Mouse (Mus musculus): ENCODE measurements around the gene Gm49337.

Gene Gm49337

GRCm38 (mm10) chr4:116173072-116173471 is at the start of gene Gm49337, which contains the start of gene 1700042G07Rik:
TSS of gene Gm49337 (plus strand) at chr4:116173384.
TSS of gene 1700042G07Rik (plus strand) at chr4:116173372.
- no peak for DNase-seq

GRCm38 (mm10) chr4:116123602-116124519 is 49.3 kb upstream of the Gm49337 start, which contains the start of the genes Rad54l and Pomgnt1:
TSS of gene Rad54l (minus strand) at chr4:116123690.
TSS of gene Pomgnt1 (plus strand) at chr4:116123840.
- DNase-seq, result peak; percentile 98

DNA sequence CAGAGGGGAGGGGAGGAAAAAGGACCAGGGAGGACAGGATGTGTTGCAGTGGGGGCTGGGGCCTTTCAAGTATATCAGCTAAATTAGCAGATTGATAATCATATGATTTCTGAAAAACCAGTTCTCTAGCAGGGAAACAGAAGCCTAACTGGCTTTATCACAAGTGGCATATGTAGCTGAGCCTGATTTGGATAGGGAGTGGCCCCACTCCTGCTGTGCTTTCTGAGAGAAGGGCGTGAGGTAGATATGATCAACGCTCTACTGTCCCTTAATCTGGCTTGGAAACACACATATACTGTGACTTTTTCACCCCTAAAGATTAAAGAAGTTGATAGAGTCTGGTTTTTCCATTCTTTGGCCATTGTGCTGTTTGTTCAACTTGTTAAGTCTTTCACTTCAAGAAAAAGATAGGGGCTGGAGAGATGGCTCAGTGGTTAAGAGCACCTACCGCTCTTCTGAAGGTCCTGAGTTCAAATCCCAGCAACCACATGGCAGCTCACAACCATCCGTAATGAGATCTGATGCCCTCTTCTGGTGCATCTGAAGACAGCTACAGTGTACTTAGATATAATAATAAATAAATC is 47.3 kb upstream of the Gm49337 start:
- no peak for DNase-seq

- DNase-seq, result no peak
Measured at GRCm38 (mm10) chr4:116127956-116128355, 45.2 kb upstream of the Gm49337 start.

- no peak for DNase-seq
Measured at GRCm38 (mm10) chr4:116133126-116133525, 40.1 kb upstream of the Gm49337 start.

DNA sequence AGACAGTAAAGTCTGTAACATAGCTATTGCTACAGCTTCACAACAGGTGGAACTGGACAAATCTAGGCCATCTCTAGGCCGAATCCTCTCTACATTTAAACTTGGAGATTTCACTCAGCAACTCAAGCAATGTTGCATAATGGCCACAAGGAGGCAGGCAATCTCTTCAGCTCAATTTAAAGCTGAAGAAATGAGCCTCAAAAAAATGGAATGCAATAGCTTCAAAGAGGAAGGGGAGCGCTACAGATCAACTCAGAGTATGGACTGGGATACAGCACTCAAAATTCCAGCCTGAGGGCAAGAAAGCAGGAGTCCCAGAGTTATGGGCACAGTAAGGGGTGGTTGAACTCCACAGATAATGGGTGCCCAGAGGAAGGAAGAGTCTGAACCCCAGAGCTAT is 38.2 kb upstream of the Gm49337 start:
- no peak for DNase-seq

DNA sequence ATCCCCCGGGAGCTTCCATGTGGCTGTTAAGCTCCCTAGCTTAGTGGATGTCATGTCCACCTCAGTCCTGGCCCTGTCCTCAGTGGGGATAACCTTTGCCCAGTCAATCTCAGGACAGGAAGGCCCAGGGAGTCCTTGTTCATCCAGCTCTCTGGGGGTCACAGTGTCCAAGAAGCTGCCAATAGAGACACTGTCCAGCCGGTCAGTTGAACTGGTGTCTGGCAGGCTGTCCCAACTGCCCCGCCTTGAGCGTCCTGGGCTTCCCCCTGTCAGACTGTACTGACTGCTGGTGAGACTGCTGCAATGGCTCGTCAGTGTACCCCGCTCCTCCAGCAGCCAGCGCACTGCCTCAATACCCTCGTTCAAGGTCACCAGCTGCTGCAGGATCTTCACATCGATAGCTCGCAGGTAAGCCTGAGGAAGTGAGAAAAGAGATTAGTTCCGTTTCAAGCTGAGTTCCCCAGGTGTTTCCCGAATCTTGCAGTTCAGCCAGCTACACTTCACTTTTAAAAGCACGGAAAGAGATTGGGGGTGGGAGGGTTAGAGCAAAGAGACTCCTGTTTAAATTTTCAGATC is 35.7 kb upstream of the Gm49337 start:
- peak; percentile 95 for DNase-seq

DNA sequence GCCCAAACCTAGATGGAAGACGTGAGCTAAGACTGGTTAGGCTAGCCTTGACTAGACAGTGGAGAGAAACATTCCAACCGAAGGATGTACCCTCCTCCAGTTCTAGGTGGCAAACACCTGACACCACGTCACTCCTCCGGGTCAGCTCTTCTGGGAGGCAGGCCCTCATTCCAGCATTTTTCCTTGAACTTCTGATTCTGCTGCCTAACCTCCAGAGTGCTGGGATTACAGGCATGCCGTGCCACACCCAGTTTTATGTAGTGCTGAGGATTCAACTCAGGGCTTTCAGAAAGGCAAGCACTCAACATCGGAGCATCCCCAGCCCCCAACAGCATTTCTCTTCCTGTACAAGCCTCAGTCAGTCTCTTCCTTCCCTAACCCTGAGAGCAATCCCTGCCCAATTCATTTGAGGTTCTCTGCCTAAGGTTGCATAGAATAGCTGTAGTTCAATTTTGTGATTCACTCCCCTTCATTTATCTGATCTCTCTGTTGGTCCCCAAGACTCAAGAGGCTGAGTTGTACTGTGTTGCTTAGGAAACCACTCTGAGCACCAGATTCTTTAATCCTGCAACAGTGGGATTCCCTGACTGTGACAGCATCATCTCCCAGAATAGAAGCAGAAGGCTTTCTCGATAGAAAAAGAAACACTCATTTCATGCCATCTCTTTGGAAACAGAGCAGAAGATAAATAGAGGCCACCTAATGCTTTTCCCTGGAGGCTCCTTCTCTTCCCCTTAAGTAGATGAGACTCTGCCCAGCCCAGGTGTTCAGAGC is 32.2 kb upstream of the Gm49337 start:
- no peak for DNase-seq

DNA sequence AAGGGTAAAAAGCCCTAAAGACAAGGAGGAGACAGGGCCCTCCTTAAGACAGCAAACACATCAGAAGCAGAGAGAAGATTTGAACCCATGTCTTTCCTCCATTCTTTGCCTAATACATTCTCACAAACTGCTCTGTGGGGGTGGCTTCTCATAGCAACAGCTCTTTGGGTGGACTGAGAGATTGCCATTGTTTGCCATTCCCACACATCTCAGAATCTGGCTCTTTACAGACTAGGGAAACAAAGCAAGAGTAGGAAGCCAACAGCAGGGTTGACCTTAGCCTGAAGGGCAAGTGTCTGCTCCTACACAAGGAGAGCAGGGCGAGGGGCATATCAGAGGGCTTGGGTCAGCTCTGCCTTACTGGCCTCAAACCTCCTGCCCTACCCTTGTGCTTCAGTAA is 31.4 kb upstream of the Gm49337 start:
- DNase-seq, result no peak

DNA sequence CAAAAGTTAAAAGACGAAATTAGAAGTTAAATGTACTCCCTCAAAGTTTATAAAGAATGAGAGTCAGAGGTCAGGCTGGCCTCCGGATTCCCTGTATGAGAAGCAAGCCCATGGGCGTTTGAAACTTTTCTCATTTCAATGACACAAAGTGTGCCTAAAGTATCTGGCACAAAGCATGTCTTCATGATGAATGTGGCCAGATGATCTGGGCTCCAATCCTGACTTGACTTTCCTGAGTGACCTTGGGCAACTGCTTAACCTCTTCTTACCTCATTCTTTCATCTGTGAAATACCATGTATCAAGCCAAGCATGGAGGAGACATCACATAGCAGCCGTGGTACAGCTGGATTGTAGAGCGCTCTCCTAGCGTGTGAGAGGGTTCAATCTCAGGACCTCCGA is 30.9 kb upstream of the Gm49337 start:
- no peak for DNase-seq

- peak; percentile 94 for DNase-seq
Measured at GRCm38 (mm10) chr4:116143317-116143811, 29.8 kb upstream of the Gm49337 start.

DNA sequence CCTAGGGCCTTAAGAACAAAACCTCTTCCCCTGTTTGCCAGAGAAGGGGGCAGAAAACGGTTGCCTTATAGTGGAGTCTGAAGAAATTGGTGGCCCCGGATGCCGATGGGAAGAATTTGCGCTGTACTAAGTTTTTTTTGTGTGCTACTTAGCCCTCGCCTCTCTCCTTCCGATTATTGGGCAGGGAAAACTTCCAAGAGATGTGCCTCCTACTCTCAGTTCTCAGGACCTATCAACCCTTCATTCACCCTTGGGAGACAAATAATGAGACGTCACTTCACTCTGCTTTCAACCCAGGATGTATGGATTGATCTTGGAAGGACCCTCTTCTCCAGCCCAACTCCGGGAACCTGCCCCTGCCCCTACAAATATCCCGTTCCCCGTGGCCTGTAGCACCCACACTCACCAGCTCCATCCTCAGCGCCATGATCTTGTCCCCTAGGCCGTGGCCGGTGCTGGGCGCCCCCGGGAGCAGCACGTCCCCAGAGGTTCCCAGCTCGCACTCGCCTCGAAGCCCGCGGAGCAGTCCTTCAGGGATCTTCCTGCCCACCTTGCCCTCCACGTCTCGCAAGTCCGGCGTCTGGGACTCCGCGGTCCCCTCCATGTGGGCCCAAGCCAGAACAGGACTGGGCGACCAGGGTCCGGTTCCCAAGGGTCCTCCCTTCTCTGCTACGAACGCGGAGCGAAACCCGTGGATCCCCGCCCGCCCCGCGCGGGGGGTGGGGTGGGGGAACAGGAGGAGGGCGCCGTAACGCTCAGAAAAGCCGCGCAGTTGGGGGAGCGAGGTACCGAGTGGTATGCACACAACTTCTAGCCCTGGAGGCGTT is 29.1 kb upstream of the Gm49337 start:
- peak; percentile 98 for DNase-seq

DNA sequence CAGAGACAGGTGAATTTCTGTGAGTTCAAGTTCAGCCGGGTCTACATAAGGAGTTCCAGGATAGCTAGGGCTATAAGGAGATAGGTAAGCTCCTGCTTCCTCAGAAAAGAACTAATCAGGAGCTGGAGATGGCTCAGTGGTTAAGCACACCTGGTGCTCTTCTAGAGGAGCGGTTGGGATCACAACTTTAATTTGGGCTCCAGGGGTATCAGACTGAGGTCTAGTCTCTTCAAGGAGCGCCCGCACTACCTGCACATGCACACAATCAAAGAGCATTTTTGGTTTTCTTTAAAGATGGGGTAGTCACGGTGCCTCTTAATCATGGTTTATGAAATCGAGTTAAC is 23.4 kb upstream of the Gm49337 start:
- peak; percentile 91 for DNase-seq

- DNase-seq, result peak; percentile 98
Measured at GRCm38 (mm10) chr4:116150156-116150861, 22.9 kb upstream of the Gm49337 start.

DNA sequence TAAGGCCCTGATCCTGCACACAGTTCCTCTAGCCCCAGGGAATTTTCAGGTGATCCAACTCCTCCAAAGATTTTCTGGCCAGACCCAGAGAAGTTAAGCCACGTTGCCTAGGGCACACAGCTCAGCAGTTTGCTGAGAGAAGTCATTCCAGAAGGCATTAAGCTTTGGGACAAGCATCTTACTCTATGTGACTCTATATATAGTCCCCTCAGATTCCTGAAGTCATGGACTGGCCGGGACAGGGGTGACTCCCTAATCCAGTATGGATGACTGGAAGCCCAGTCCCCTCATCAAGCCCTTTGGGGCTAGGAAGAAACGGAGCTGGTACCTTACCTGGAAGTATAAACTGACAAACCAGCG is 22.3 kb upstream of the Gm49337 start:
- no peak for DNase-seq

DNA sequence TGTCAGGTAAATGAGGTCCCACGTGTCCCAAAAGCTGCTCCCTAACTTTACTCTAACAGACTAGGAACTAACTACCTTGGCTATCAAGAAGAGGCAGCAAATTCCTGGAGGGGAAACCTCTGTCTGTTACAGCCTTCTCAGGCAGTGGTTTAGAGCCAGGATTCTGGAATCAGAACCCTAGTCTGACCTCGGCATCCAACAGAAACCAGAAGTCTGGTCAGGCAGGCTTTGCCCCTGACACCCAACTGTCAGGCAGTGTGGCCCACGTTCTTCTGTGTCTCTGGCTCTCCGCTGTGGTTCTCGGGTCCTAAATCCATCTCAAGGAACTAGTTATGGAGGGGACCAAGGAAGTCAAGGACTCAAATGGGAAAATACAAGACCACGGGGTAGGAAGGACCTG is 21.9 kb upstream of the Gm49337 start, which contains the start of gene Lurap1:
Lurap1 (minus strand) TSS at position 101 of the 400 bp plus-strand sequence.
- DNase-seq, result no peak

DNA sequence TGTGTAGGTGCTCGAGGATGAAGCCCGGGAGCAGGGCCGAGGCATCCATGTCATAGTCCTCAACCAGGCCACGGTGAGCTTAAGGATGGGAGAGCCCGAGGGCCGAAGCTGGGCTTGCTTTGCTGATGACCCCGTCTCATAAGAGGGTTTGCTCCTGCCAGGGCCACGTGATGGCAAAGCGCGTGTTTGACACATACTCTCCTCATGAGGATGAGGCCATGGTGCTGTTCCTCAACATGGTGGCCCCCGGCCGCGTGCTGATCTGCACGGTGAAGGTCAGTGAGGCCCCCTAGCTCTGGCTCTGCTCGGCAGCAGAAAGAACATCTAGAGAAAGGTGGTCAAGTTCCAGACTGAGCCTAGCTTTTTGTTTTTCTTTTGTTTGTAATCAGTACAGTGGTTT is 20.5 kb upstream of the Gm49337 start:
- peak; percentile 90 for DNase-seq

DNA sequence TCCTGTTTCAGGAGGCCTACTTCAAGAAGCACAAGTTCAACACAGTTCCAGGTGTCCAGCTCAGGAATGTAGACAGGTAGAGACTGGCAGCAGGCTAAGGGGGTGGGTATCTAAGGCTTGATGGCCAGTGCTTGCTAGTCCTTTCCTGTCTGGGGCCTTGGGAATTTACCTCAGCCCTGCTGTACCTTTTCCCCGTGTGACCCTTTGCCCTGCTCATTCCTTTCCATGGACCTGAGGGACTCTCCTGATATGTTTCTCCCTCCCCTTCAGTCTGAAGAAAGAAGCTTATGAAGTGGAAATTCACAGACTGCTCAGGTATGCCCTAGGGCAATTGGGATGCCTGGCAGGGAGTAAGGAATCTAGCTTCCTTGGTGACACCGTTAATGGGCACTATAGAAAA is 15.3 kb upstream of the Gm49337 start:
- no peak for DNase-seq

- no peak for DNase-seq
Measured at GRCm38 (mm10) chr4:116159912-116160311, 13.3 kb upstream of the Gm49337 start.

DNA sequence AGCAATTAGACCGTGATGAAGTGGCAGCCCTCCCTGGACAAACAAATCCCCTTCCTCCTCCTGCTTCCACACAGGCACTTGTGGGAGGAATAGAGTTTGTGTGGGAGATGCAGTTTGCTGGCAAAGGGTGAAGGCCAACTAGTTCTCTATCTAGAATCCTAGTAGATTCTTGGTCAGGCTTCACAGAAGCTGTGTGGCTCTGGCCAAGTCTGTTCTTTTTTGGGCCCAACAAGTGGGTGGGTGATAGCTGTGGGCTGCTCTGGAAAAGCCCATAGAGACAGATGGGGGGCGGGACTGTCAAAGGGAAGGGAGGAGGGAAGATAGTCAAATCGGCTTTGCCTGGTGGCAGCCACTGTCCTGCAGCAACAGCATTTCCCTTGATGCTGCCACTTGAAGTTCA is 12.4 kb upstream of the Gm49337 start:
- DNase-seq, result no peak

GRCm38 (mm10) chr4:116162142-116162541 is 11.0 kb upstream of the Gm49337 start:
- no peak for DNase-seq

All from heart, adult 11 months (tissue).